Mouse (Mus musculus): ENCODE measurements at regions not wholly inside any gene's neighbourhood (a gene's known extent, or its start where the extent isn't known, plus 50 kb on each side); places are given as distances from the start of the nearest gene placed in this dataset.

GRCm38 (mm10) chr10:70824461-70824860, 168.7 kb upstream of the Phyhipl start:
- no peak for ATAC-seq (replicated peaks; ENCODE audit: poor library complexity)

- no peak for ATAC-seq (replicated peaks; ENCODE audit: poor library complexity)
Observed at GRCm38 (mm10) chr10:70819951-70820350, 164.2 kb upstream of the Phyhipl start.

- ATAC-seq (replicated peaks; ENCODE audit: poor library complexity), result no peak
Observed at GRCm38 (mm10) chr10:70814354-70815131, 158.8 kb upstream of the Phyhipl start.

- ATAC-seq (replicated peaks; ENCODE audit: poor library complexity), result no peak
Observed at GRCm38 (mm10) chr10:70809411-70809810, 153.6 kb upstream of the Phyhipl start.

GRCm38 (mm10) chr10:70806786-70807385, 151.1 kb upstream of the Phyhipl start:
- no peak for ATAC-seq (replicated peaks; ENCODE audit: poor library complexity)

- no peak for ATAC-seq (replicated peaks; ENCODE audit: poor library complexity)
Observed at GRCm38 (mm10) chr10:70800736-70801306, 145.1 kb upstream of the Phyhipl start.

- ATAC-seq (replicated peaks; ENCODE audit: poor library complexity), result no peak
Observed at GRCm38 (mm10) chr10:70799906-70800305, 144.1 kb upstream of the Phyhipl start.

- no peak for ATAC-seq (replicated peaks; ENCODE audit: poor library complexity)
Observed at GRCm38 (mm10) chr10:70799191-70799742, 143.5 kb upstream of the Phyhipl start.

GRCm38 (mm10) chr10:70788814-70789452, 133.2 kb upstream of the Phyhipl start:
- ATAC-seq (replicated peaks; ENCODE audit: poor library complexity), result no peak

GRCm38 (mm10) chr10:70781036-70781435, 125.3 kb upstream of the Phyhipl start:
- ATAC-seq (replicated peaks; ENCODE audit: poor library complexity), result no peak

- ATAC-seq (replicated peaks; ENCODE audit: poor library complexity), result no peak
Observed at GRCm38 (mm10) chr10:70778596-70778995, 122.8 kb upstream of the Phyhipl start.

GRCm38 (mm10) chr10:70774571-70774970, 118.8 kb upstream of the Phyhipl start:
- no peak for ATAC-seq (replicated peaks; ENCODE audit: poor library complexity)

- ATAC-seq (replicated peaks; ENCODE audit: poor library complexity), result no peak
Observed at GRCm38 (mm10) chr10:70774159-70774558, 118.4 kb upstream of the Phyhipl start.

- ATAC-seq (replicated peaks; ENCODE audit: poor library complexity), result no peak
Observed at GRCm38 (mm10) chr10:70767461-70767860, 111.7 kb upstream of the Phyhipl start.

- ATAC-seq (replicated peaks; ENCODE audit: poor library complexity), result no peak
Observed at GRCm38 (mm10) chr10:70766869-70767268, 111.1 kb upstream of the Phyhipl start.

- ATAC-seq (replicated peaks; ENCODE audit: poor library complexity), result no peak
Observed at GRCm38 (mm10) chr10:70766450-70766849, 110.7 kb upstream of the Phyhipl start.

GRCm38 (mm10) chr10:70763206-70763605, 107.4 kb upstream of the Phyhipl start:
- no peak for ATAC-seq (replicated peaks; ENCODE audit: poor library complexity)

- no peak for ATAC-seq (replicated peaks; ENCODE audit: poor library complexity)
Observed at GRCm38 (mm10) chr10:70759686-70760085, 103.9 kb upstream of the Phyhipl start.

- no peak for ATAC-seq (replicated peaks; ENCODE audit: poor library complexity)
Observed at GRCm38 (mm10) chr10:70751771-70752170, 96.0 kb upstream of the Phyhipl start.

- no peak for ATAC-seq (replicated peaks; ENCODE audit: poor library complexity)
Observed at GRCm38 (mm10) chr10:70750356-70751145, 94.8 kb upstream of the Phyhipl start.

- ATAC-seq (replicated peaks; ENCODE audit: poor library complexity), result no peak
Observed at GRCm38 (mm10) chr10:70746612-70747011, 90.8 kb upstream of the Phyhipl start.

Data from megakaryocyte progenitor cell, adult 5-6 weeks (primary cell).